Mouse (Mus musculus) testis, postnatal 10 days (tissue): ENCODE data around the gene Phxr2.

Source experiments
- DNase-seq: peaks from one replicate; pipeline ENCODE4 v3.0.0; 2021; ENCODE audit warnings: low spot score

Gene Phxr2

DNA sequence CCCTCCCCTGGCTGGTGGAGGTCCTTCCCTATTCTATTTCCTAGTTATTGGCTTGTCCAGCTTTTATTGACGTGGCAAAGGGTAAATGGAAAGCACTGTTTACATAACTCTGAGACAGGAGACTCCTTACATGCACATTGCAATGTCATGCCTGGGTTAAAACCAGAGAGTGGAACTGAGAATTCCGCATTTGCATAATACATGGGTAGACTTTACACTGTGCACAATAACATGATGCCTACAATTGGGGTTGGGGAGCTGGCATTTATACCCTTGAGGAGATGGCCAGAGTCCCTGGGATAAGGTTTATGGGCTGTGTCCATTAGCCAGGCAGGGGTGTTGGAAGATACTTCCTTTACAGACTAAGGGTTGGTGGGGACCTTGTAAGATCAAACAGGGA lies 32.8 kb downstream of the Phxr2 start:
- DNase-seq: peak; percentile 7

GRCm38 (mm10) chr10:99089906-99090305 lies 36.2 kb downstream of the Phxr2 start:
- peak; percentile 9 for DNase-seq

DNA sequence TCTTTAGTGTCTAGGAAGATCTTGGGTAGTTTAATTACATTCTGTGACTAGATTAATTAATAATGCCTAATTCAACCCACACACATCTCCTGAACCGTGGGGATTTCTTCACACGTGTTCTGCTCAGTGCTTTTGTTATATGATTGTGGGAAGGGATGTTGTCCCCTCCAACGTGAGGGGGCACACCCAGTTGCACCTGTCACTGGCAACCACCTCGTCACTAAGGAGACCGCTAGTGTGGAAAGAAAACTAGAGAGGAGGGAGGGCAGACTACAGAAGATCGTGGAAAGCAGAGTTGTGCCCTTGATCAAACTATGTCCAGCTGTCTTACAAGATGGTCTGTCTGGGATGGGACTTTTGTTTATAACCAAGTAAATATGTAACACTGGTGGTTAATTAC lies 40.1 kb downstream of the Phxr2 start:
- peak; percentile 16 for DNase-seq

DNA sequence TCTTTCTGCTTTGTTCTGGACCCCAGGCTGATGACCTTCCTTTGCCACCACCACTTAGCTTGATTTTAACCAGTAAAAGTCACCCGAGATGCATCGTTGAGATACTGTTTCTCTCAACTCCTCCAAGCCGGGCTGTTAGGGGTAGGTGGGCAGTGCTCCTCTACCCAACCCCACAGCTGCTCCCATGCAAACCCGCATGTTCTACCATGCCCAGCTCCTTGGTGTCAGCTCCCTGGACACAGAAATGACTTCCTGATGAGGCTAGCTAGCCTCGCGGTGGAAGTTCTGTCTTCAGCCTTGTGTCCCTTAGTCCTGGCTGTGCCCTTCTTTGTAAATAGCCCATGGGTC lies 40.9 kb downstream of the Phxr2 start:
- DNase-seq: peak; percentile 32

DNA sequence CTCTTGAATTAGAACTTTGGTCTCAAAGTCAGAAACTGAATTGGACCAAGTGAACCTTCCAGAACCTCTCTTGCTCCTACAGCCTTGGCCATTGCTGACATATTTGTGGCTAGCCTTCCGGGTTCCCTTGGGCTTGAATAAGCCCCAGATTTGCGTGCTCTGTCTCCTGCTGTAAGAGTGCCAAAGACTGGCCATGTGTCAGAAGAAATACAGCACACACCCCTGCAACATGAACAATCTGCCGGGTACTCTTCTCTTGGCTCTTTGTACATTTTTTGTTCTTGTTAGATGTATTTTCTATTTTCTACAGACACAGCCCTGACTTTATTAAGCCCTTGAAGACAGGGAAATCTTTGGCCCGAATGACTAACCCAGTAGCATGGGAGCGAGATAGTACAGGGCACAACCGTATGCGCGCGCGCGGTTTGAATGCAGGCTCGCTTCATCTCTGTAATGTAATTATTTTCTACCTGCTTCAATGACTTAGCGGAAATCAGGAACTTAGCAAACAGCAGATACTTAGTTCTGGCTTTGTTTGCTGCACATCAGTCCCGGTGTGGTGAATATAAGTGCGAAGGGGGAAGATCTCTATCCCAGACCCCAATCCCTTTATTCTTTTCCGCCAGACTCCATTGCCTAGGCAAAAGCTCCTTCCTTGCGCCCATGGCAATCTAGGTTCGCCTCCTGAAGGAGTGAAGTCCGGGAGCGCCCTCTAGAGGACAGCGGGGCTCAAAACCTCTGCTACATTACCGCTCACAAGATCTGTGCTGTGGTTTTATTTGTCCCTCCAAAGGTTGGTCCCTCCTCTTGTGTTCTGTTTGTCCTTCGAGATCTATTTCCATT lies 41.5 kb downstream of the Phxr2 start:
- DNase-seq: peak; percentile 95

GRCm38 (mm10) chr10:99083431-99084003 lies 42.6 kb downstream of the Phxr2 start:
- DNase-seq: peak; percentile 82

- DNase-seq: peak; percentile 5
Observed at GRCm38 (mm10) chr10:99081569-99081990, 44.5 kb downstream of the Phxr2 start.

DNA sequence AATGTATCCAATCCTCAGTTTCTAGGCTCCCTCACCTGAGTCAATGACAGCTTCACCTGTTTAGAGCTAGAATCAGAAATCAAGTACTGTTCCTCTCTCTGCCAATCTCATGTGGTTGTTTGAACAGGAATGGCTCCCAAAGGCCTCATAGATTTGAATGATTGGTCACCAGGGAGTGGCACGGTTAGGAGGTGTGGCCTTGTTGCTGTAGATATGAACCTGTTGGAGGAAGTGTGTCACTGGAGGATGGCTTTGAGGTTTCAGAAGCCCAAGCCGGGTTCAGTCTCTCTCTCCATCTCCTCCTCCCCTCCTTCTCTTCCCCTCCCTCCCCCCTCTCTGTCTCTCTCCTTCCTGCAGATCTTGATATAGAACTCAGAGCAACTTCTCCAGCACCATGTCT lies 47.5 kb downstream of the Phxr2 start:
- DNase-seq: no peak

- DNase-seq: no peak
Observed at GRCm38 (mm10) chr10:99076113-99076895, 49.8 kb downstream of the Phxr2 start.
